Mouse (Mus musculus) spleen, adult 2 months (tissue): ENCODE results near the gene Coro2b.

Source experiments
- CTCF ChIP-seq: fragments of 200-500 bp; IDR thresholded peaks from 2 replicates; pipeline ENCODE4 v1.5.1; 2011; ENCODE audit warnings: mild to moderate bottlenecking, inconsistent platforms; ENCODE audit not compliant: insufficient read depth, insufficient read length, insufficient replicate concordance; ENCODE audit errors: extremely low read depth
- POLR2A ChIP-seq: fragments of 200-500 bp; IDR thresholded peaks from 2 replicates; pipeline ENCODE4 v1.6.1; 2011; ENCODE audit warnings: low read depth, low read length, inconsistent platforms

DNA sequence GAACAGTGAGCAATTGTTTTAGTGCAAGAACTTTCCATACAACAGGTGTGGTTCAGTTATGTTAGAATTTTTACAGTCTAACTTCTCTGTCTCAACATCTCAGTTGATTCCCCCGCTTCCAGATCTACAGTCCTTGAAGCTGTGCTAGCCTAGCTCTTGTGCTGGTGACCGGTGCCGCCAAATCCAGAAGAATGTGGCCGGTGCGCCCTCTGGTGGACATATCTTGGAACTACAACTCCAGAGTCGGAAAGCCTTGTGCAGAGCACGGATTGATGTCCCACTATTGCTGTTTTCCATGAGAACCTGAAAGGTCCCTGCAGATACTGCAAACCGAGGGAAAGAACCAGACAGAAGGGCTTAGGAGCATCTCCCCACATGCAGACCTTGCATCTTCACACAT lies 13.0 kb upstream of the Coro2b start:
- TF ChIP-seq POLR2A (no peak), CTCF (peak; percentile 84; the same call in 1 of the 2 replicates)
